Mouse (Mus musculus) layer of hippocampus, adult 6 months (tissue): Measurements from ENCODE around the gene Galp. TPM values are rescaled to one million over a fixed set of nuclear protein-coding genes. Genes with fewer than 3 reads are reported as not detected.

ENCODE experiments used
- long read RNA-seq, 2 experiments: library from polyadenylated mRNA; unstranded; transcript quantifications; one replicate each; pipeline ENCODE4 v2.0.0; 2019 to 2020
- polyA plus RNA-seq: library from polyadenylated mRNA; unstranded; fragments of <200 nt; fragmentation: Nextera tagmentation; gene quantifications from 2 replicates; pipeline ENCODE4 v1.2.3, GENCODE M21; 2021

Gene Galp
- not detected in 2 replicates for polyA plus RNA-seq
- long read RNA-seq, experiment 1 = 0 reads
- long read RNA-seq, experiment 2 = 0 reads

DNA sequence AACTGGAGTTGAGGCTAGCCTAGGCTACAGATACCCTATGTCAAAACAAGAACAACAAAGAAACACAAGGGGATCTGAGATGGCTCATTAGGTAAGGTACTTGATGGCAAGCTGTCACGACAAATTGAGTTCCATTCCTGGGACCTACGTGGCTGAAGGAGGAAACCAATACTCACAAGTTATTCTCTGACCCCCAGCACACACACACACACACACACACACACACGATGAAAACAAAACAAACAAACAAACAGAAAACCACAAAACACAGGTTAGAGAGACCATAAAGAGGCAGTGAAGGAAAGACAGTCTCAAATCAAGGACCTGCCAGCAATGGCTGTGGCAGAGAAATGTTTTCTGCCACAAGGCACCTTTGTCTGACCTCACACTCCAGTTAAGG lies at the start of gene Galp:
Gene Galp (plus strand): TSS at position 301 of the 400 bp plus-strand sequence.

DNA sequence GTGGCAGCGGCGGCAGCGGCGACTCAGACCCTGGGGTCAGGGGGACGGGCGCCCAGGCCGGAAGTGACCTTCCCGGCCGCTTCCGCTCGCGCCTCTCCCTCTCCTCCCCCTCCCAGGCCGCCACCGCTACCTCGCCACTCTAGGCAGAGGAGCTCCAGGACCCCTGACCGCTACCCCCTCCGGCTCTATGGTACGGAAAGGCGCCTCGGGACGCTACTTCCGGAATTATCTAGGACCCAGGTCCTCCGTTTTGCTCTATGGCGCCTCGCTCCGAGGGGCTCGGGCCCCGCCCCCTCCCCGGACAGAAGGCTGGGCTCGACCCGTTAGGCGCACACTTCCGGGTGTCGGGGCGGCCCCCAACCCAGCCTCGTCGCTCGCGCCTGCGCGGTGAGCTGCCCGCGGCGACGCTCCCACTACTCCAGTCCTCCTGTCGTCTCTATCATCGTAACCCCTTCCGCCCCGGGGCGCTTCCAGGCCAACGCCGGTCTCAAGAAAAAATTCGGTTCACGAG lies 40.9 kb upstream of the Galp start, which contains the start of gene Zfp787:
Gene Zfp787 (minus strand): TSS at position 97 of the 511 bp plus-strand sequence.

DNA sequence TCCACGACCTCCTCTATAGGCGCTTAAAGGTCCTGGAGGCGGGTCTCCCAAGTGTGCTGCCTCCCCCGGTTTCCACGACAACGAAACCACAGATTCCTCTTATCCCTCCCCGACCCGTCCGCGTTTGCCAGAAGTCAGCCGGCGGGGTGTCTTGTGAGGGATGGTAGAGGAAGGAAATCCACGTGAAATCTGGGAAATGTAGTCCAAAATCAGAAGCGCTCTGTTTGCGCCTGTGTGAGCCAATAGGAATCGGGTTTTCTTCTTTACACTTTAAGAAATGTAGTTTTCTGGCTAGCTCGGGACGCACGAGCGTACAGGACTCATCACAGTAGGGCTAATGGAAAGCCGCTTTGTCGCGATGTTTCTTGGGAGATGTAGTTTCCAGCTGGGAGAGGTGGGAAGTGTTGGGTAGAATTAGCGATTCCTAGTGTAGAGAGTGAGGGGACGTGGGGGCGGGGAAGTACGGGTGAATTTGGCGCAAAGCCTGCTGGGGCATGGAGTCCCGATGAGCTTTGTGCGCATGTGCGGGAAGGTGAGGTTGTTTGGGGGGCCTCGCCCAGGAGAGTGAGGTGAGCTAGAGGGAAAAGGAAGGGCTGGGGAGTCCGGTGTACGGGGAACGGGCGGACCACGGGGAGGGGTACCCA lies 24.8 kb upstream of the Galp start, which contains the start of gene Zfp444:
Gene Zfp444 (plus strand): TSS at position 221 of the 644 bp plus-strand sequence.

DNA sequence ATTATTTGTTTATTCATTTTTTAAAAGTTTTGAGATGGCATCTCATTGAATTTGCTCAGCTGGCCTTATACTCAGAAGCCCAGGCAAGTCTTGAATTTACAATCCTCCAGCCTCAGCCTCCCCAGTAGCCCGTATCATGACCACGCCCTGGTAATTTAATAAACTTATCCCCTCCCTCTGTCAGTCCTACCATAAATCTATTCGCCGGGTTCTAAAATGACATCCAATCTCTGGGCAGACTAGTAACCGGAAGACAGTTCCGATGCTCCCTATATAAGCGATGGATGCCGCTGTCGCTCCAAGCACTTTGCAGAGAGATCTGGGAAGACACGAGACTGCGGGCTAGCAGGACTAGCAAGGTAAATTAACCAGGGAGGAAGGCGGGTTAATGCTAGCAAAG lies 25.1 kb downstream of the Galp start, which contains the start of gene Zscan5b:
Gene Zscan5b (plus strand): TSS at position 301 of the 400 bp plus-strand sequence.

DNA sequence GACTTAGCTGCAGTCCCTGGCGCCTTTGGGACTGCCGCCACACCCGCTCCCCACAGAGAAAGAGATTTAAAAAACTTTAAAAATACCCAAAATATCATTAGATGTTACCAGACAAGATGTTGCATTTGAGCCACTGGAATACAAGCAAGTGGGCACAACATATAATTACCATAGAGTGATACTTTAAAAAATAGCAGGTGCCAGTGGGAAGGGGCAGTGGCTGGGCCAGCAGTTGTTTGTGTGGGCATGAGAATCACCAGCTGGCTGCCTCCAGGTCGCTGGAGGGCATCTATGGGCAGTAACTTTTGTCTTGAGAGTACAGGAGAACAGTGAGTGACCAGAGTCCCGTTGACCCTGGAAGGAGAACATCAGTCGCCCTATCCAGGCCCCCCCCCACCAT lies 55.5 kb downstream of the Galp start, which contains the start of gene Epp13:
Gene Epp13 (plus strand): TSS at position 301 of the 400 bp plus-strand sequence.

Other genes with a start within 250 kb of the Galp start
- not detected in 2 replicates for gene Vmn1r65, start 186.1 kb upstream of the Galp start, polyA plus RNA-seq
- not detected in 2 replicates for gene Nlrp4c, start 151.9 kb upstream of the Galp start, polyA plus RNA-seq
- 7.5 and 10.9 TPM in 2 replicates for gene Zfp787, start 41.1 kb upstream of the Galp start, polyA plus RNA-seq
- 35.4 and 44.9 TPM in 2 replicates for gene Zfp444, start 24.9 kb upstream of the Galp start, polyA plus RNA-seq
- gene Zscan5b, start 25.2 kb downstream of the Galp start, polyA plus RNA-seq = not detected in 2 replicates
- gene Epp13, start 55.6 kb downstream of the Galp start, polyA plus RNA-seq = not detected in 2 replicates
- 13.7 and 16.4 TPM in 2 replicates for gene Zfp667, start 89.5 kb downstream of the Galp start, polyA plus RNA-seq
- 6.0 and 7.6 TPM in 2 replicates for gene Zfp583, start 134.2 kb downstream of the Galp start, polyA plus RNA-seq
- gene Gm3854, start 146.7 kb downstream of the Galp start, polyA plus RNA-seq = 1.6 and 1.8 TPM in 2 replicates
- 2.5 and 3.9 TPM in 2 replicates for gene Zfp78, start 166.2 kb downstream of the Galp start, polyA plus RNA-seq
- gene Zfp28, start 186.2 kb downstream of the Galp start, polyA plus RNA-seq = 3.8 and 4.9 TPM in 2 replicates
- gene Smim17, start 201.6 kb downstream of the Galp start, polyA plus RNA-seq = 3.7 and 4.4 TPM in 2 replicates
- gene Gm20715, start 213.2 kb downstream of the Galp start, polyA plus RNA-seq = 0.06 and 0.09 TPM in 2 replicates
- 1.4 and 1.7 TPM in 2 replicates for gene Olfr1344, start 241.6 kb downstream of the Galp start, polyA plus RNA-seq